Mouse (Mus musculus) B cell, adult 2 months (primary cell): ENCODE data around the gene Sult2b1.
A peak's percentile ranks its signal among the peaks of the same experiment; 100 is the strongest.

Experiments
- DNase-seq, 2 experiments: peaks; one replicate each; pipeline ENCODE4 v3.0.0; 2022

The Sult2b1 gene

GRCm38 (mm10) chr7:45692364-45692763 is 92.1 kb downstream of the Sult2b1 start:
- DNase-seq, result no peak

- DNase-seq, result no peak
Measured at GRCm38 (mm10) chr7:45689800-45690199, 94.7 kb downstream of the Sult2b1 start.

- DNase-seq, result no peak
Measured at GRCm38 (mm10) chr7:45689099-45689498, 95.4 kb downstream of the Sult2b1 start.

- no peak for DNase-seq
Measured at GRCm38 (mm10) chr7:45686841-45687240, 97.6 kb downstream of the Sult2b1 start.

- no peak for DNase-seq
Measured at GRCm38 (mm10) chr7:45685811-45686210, 98.7 kb downstream of the Sult2b1 start.

- DNase-seq, result no peak
Measured at GRCm38 (mm10) chr7:45683396-45684050, 100.9 kb downstream of the Sult2b1 start, which contains the start of gene Ntn5. Gene Ntn5 (plus strand): TSS chr7:45684022.

GRCm38 (mm10) chr7:45682144-45683126 is 102.0 kb downstream of the Sult2b1 start:
- peak; percentile 85 to 86 for DNase-seq

GRCm38 (mm10) chr7:45681046-45681736 is 103.3 kb downstream of the Sult2b1 start:
- DNase-seq, result peak; percentile 73 to 82
